Mouse (Mus musculus) olfactory bulb, adult 2 months (tissue): ENCODE data around the gene Rasa2.

ENCODE experiments used
- CTCF ChIP-seq: fragments of 200-500 bp; IDR thresholded peaks from 2 replicates; pipeline ENCODE4 v1.5.1; 2012; ENCODE audit warnings: low read depth, mild to moderate bottlenecking, low read length, moderate library complexity; ENCODE audit not compliant: insufficient read depth
- POLR2A ChIP-seq: fragments of 200-500 bp; IDR thresholded peaks from 2 replicates; pipeline ENCODE4 v1.6.1; 2012; ENCODE audit warnings: mild to moderate bottlenecking, low read depth, low read length, moderate library complexity; ENCODE audit not compliant: insufficient read depth

DNA sequence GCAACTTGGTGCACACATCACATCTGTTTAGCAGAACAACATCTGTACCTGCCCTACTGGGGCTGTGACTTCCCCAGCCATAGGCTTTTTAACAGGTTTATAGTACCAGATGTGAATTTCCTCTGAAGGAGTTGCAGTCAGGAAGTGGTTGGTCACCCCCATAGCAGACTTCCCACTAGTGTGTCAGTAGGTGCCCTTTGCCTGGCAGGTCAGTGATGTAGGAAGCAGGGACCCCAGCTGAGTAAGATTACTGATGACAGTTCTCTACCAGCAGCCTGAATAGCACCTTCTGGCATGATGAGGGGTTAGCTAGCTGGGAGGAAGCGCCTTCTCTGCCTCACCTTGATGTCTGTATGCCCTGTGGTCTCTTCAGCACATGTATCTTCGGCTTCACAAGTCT, 2.4 kb upstream of the Rasa2 start:
- TF ChIP-seq CTCF (no peak), POLR2A (no peak)
